Mouse (Mus musculus): ENCODE measurements around the gene Vmp1.

GRCm38 (mm10) chr11:86675520-86675919 lies 8.1 kb downstream of the Vmp1 start:
- TF ChIP-seq CTCF (IDR thresholded peaks at IDR 0.05; ENCODE audit: insufficient read depth, low read length) (no peak), POLR2A (IDR thresholded peaks at IDR 0.05; ENCODE audit: borderline replicate concordance, extremely low read depth, low read depth, low read length) (no peak)

Measured in lung, adult 2 months (tissue).